Mouse (Mus musculus) heart, adult 8-10 months (tissue): ENCODE data around the gene Pip5k1c. TPM values are rescaled to one million over a fixed set of nuclear protein-coding genes. Genes with fewer than 3 reads are reported as not detected.

Source experiments
- DNase-seq: peaks from one replicate; pipeline ENCODE4 v3.0.0; 2022; ENCODE audit warnings: low spot score
- total RNA-seq, 4 experiments: library from RNA; stranded (reverse); gene quantifications; 2 replicates each; pipeline ENCODE4 v1.2.4; 2022

The Pip5k1c gene
- total RNA-seq, 4 experiments from 2014 or later, result 25.7 to 29.5 (median 26.8) TPM

GRCm38 (mm10) chr10:81323141-81323775 is 30.5 kb downstream of the Pip5k1c start:
- no peak for DNase-seq

GRCm38 (mm10) chr10:81323791-81324530 is 31.2 kb downstream of the Pip5k1c start:
- no peak for DNase-seq

DNA sequence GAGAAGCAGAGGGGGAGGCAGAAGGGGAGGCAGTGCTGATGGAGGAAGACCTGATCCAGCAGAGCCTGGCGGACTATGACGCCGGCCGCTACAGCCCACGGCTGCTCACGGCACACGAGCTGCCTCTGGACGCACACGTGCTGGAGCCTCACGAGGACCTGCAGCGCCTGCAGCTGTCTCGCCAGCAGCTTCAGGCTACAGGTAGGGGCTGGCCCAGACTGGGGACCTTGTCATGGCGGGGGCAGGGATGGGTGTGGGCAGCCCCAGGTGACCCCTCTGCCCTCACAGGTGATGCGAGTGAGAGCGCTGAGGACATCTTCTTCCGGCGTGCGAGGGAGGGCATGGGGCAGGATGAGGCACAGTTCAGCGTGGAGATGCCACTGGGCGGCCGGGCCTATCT is 32.4 kb downstream of the Pip5k1c start:
- DNase-seq, result no peak

GRCm38 (mm10) chr10:81325781-81326180 is 33.0 kb downstream of the Pip5k1c start:
- DNase-seq, result no peak

DNA sequence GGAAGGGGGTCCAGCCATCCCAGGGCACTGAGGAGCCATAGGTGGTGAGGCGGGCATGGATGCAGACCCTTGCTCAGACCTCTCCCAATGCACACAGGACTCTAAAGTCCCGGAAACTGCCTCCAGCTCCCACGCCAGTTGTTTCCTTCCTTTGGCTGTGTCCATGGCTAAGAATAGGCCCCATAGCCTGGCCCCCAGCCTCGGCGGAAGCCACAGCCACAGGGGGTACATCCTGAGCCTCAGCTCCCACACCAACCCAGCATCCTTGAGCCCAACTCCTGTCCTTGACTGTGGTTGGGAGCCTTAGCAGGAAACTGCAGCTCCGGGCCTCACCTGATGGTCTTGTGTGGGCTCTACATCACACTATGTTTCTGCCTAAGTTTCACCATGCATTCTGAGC is 34.1 kb downstream of the Pip5k1c start:
- peak; percentile 76 for DNase-seq

DNA sequence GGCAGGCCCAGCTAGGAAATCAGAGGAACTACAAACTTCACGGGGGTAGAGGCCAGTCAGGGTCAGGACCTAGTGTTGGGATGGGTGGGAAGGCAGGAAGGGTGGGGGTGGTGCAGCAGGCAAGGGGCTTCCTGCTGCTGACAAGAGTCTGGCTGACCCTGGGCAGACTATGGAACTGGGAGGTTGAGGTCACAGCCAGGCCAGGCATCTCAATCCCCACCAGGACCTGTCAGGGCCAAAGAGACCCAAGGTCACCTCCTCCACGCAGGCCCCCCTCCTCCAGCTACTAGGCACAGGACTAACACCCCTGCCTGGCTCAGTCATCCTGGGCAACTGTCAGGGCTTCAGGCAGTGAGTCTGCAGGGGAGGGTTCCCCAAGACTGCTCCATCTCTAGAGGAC is 35.2 kb downstream of the Pip5k1c start:
- no peak for DNase-seq

DNA sequence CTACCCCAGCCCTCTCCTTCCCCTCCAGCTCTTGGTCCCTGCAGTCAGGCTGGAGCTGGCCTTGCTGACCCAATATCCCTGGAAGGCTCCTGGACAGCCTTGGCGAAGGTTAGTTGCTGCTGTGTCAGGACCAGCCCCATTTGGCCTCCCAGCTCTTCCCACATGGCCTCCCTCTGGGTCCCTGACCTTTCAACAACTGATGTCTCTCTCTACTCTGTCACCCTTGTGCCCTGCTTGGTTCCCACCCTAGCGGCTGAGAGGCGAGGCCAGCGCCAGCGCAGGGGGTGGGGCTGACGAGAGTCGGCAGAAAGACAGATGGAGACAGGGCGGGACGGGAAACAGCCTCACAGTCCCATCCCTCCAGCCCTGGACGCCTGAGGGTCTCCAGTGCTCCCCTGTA is 35.6 kb downstream of the Pip5k1c start, which contains the start of gene Tbxa2r:
TSS of gene Tbxa2r (plus strand) at position 346 of the 400 bp plus-strand sequence.
- DNase-seq, result peak; percentile 61

GRCm38 (mm10) chr10:81329194-81329975 is 36.6 kb downstream of the Pip5k1c start:
- DNase-seq, result no peak

DNA sequence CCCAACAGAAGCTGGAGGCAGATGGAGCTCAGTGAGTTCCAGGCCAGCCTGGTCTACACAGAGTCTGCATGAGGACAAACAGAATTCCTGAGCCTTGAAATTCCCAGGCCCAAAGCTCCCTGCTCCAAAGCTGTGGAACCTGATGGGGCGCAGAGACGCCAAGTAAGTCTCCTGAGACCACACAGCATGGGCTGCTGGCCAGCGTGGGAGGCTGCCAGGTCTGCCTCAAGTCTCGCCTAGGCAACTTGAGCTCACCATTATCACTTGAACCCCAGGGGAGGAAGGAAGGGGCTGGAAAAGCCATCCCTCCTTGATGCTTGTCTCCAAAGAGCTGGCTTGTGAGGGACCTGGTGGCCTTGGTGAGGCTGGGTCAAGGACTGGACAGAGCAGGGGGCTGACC is 37.2 kb downstream of the Pip5k1c start:
- DNase-seq, result peak; percentile 78

GRCm38 (mm10) chr10:81332277-81332676 is 39.5 kb downstream of the Pip5k1c start:
- no peak for DNase-seq

GRCm38 (mm10) chr10:81334324-81334723 is 41.6 kb downstream of the Pip5k1c start:
- DNase-seq, result no peak

GRCm38 (mm10) chr10:81335393-81336340 is 42.9 kb downstream of the Pip5k1c start:
- DNase-seq, result no peak

DNA sequence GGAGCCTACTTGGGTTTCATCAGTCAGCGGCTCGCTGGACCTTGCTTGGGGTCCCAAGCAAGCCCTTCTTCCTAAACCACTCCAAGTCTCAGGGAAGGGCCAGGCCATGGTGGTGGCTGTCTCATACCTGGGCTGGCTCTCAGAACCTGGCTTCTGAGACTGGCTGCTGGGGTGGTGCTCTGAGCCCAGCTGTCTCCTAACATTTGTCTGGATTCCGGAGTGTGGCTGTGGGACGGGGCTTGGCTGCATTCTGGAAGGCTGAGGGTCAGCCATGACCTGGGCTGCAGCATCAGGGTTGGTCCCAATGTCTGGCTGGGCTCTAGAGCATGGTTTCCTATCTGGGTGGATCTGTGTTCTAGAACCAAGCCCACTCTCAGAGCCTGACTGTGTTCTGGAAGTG is 43.8 kb downstream of the Pip5k1c start:
- no peak for DNase-seq

- DNase-seq, result no peak
These were observed 48.0 kb downstream of the Pip5k1c start for GRCm38 (mm10) chr10:81340551-81341332.

DNA sequence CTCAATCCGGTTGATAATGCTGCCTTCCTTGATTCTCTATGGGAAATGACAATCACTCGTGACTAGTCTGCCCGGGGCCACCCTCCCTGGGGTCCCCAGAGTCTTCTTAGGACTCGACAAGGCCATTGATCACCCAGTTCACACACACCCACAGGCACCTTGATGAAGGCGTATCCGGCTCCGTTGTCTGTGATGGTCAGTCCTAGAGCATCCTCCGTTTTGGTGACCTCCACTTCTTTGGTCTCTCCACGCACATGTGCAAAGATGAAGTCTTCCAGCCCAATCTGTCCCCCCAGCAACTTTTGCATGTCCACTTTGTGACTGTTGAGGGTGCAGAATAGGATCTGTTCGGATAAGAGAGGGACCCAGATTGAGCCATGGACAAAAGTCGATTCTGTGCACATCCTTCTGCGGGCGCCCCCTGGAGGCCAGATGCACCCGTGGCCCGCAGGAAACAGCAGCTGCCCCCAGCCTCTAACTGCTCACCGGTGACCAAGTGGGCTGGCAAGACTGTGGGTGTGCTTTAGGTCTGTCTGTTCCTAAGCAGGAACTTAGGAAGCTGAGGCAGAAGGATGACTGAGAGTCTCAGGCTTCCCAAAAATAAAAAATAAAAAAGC is 48.7 kb downstream of the Pip5k1c start:
- peak; percentile 63 for DNase-seq

GRCm38 (mm10) chr10:81342686-81343505 is 50.1 kb downstream of the Pip5k1c start, which contains the start of gene Gipc3:
Gene Gipc3, minus strand, starts transcription at chr10:81343266.
- no peak for DNase-seq

GRCm38 (mm10) chr10:81344421-81345161 is 51.8 kb downstream of the Pip5k1c start:
- DNase-seq, result no peak

DNA sequence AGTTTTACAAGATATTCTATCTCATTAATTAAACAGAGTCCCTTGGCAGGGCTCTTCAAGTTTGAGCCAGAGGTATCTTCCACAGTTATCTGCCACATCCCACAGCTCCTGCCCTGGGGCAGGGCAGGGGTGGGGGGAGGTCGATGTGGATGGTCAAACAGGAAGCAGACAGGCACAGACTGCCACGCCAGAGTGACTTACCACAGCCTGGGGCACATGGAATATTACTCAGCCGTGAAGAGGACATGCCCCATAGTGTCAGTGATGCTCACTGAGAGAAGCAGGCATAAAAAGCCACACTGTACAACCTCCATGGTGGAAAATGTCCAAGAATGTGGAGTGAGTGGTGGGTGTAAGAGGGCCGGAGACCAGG is 52.4 kb downstream of the Pip5k1c start:
- no peak for DNase-seq
